Mouse (Mus musculus): ENCODE measurements around the gene Cd300ld4. TPM values are rescaled to one million over a fixed set of nuclear protein-coding genes. Genes with fewer than 3 reads are reported as not detected.
"Not testable (repeated sequence)": the region's sequence is repeated elsewhere in the genome, so short reads cannot be mapped to it uniquely, and the experiment has no call there.

The Cd300ld4 gene
- not detected in 2 replicates for polyA plus RNA-seq (2015; fragmentation: Nextera tagmentation; extraction: Ambion mirVana)

DNA sequence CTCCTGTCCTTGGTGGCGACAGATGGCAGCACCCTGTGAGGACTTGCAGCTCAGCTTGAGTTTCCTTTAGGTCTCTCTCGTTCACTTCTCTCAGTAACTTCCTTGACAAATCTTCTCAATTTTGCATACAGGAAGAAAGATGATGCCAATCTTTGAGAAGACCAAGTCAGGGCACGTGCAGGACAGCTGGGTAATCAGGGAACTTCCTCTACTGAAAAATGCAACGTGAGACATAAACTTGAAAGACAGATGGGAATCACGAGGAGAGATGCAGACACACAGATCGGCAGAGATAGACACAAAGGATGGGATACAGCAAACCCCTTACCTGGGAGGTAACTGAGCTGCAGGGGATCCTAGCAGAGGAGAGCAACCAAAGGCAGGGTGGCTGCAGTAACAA, at the start of gene Cd300ld4:
TSS of gene Cd300ld4 (minus strand) at position 101 of the 400 bp plus-strand sequence.
- not testable (repeated sequence) for H3K4me3 ChIP-seq (replicated peaks); ATAC-seq (ENCODE audit: insufficient number of reproducible peaks, low FRiP score, low TSS enrichment, low read depth); H3K4me2 ChIP-seq (replicated peaks); H3K9me3 ChIP-seq (replicated peaks); H3K36me3 ChIP-seq; H3K9ac ChIP-seq; H3K27ac ChIP-seq (replicated peaks); H3K4me1 ChIP-seq; H3K27me3 ChIP-seq
- no CpG with 5 or more reads among the region's 6 CpGs for WGBS

DNA sequence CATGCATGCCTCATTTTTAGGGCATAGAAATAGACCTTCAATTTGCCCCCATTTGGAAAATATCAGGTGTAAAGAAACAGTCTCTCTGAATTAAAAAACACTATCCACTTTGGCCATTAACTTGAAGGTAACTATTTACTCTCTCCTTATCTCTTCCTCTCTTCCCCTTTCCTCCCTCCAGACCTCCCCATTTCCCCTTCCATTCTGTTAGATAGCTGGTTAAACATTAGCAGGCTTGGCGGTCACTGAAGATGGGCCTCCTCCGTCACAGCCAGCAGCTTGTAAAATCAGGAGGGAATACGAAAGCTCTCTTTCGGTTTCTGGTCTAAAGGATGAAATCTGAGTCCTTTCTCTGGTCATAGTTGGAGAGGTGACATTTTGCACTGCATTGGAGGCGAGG, 49.0 kb upstream of the Cd300ld4 start:
- ATAC-seq (ENCODE audit: insufficient number of reproducible peaks, low FRiP score, low TSS enrichment, low read depth) = no peak
- H3K27me3 ChIP-seq = peaks cover 9% of the 10 kb centered on the region; the same call in 1 of the 2 replicates
- no peak overlapping the region for H3K27ac ChIP-seq (replicated peaks)
- no peaks in the 10 kb centered on the region for H3K9me3 ChIP-seq (replicated peaks)
- WGBS = 66% methylated on average over 5 of the region's 5 CpGs
- no peak overlapping the region for H3K4me2 ChIP-seq (replicated peaks)
- H3K4me1 ChIP-seq = peaks cover 11% of the 10 kb centered on the region; the same call in 1 of the 2 replicates
- no peak overlapping the region for H3K4me3 ChIP-seq (replicated peaks)
- H3K9ac ChIP-seq = no peak overlapping the region
- H3K36me3 ChIP-seq = no peaks in the 10 kb centered on the region

GRCm38 (mm10) chr11:115075407-115075806, 48.6 kb upstream of the Cd300ld4 start:
- Histone ChIP-seq H3K9me3 (replicated peaks) (no peaks in the 10 kb centered on the region), H3K4me2 (replicated peaks) (no peak overlapping the region), H3K4me1 (peaks cover 11% of the 10 kb centered on the region; the same call in 1 of the 2 replicates), H3K4me3 (replicated peaks) (no peak overlapping the region), H3K27ac (replicated peaks) (no peak overlapping the region), H3K36me3 (no peaks in the 10 kb centered on the region), H3K9ac (no peak overlapping the region), H3K27me3 (peaks cover 13% of the 10 kb centered on the region)
- ATAC-seq (ENCODE audit: insufficient number of reproducible peaks, low FRiP score, low TSS enrichment, low read depth) = peak; percentile 40; the same call in 1 of the 2 replicates
- WGBS = 70% methylated on average over 7 of the region's 7 CpGs

GRCm38 (mm10) chr11:115073002-115073401, 46.2 kb upstream of the Cd300ld4 start:
- H3K9ac ChIP-seq = no peak overlapping the region
- ATAC-seq (ENCODE audit: insufficient number of reproducible peaks, low FRiP score, low TSS enrichment, low read depth) = no peak
- no peaks in the 10 kb centered on the region for H3K36me3 ChIP-seq
- H3K4me1 ChIP-seq = peaks cover 11% of the 10 kb centered on the region; the same call in 1 of the 2 replicates
- no peak overlapping the region for H3K4me2 ChIP-seq (replicated peaks)
- no peak overlapping the region for H3K27ac ChIP-seq (replicated peaks)
- H3K4me3 ChIP-seq (replicated peaks) = no peak overlapping the region
- H3K9me3 ChIP-seq (replicated peaks) = no peaks in the 10 kb centered on the region
- 59% methylated on average over 5 of the region's 5 CpGs for WGBS
- H3K27me3 ChIP-seq = peaks cover 14% of the 10 kb centered on the region

DNA sequence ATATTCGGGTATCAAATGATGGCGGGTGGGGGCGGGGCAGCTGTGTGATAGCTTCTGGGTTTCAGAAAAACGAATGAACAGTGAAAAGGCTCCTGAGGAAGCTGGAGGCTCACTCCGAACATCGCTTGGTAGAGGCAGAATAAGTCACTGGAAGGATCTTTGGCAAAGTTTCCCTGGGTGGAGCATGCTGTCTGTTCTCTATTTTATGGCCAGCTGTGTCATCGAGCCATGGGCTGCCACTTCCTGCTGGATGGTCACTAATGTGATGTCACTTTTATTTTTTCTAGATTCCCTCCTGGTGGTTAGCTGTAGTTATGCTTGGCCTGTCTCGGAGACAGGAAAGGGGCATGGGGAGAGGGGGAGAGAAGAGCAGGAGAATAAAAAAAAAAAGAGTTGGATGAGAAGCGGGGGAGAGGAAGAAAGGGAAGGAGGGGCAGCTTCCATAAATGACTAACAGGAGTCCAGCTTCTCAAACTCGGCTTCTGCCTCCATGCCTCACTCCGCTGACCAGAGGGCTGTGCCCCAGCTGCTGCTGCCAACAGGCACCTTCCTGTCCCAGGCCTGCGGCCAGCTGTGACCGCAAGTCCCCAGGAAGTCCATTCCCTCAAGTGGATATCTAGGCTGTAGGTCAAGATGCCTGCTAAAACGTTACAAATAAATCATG, 45.0 kb upstream of the Cd300ld4 start:
- peaks cover 11% of the 10 kb centered on the region; the same call in 1 of the 2 replicates for H3K4me1 ChIP-seq
- peak overlapping the region; percentile 24 for H3K4me2 ChIP-seq (replicated peaks)
- no peaks in the 10 kb centered on the region for H3K36me3 ChIP-seq
- H3K9ac ChIP-seq = no peak overlapping the region
- H3K27ac ChIP-seq (replicated peaks) = peak overlapping the region; percentile 34; the same call in 1 of the 2 replicates
- H3K4me3 ChIP-seq (replicated peaks) = no peak overlapping the region
- no peak for ATAC-seq (ENCODE audit: insufficient number of reproducible peaks, low FRiP score, low TSS enrichment, low read depth)
- no peaks in the 10 kb centered on the region for H3K9me3 ChIP-seq (replicated peaks)
- H3K27me3 ChIP-seq = peaks cover 14% of the 10 kb centered on the region
- WGBS = 20% methylated on average over 14 of the region's 14 CpGs

- Histone ChIP-seq H3K4me1 (peaks cover 11% of the 10 kb centered on the region; the same call in 1 of the 2 replicates), H3K27me3 (peaks cover 14% of the 10 kb centered on the region), H3K36me3 (no peaks in the 10 kb centered on the region), H3K27ac (replicated peaks) (no peak overlapping the region), H3K4me3 (replicated peaks) (no peak overlapping the region), H3K9ac (no peak overlapping the region), H3K4me2 (replicated peaks) (peak overlapping the region; percentile 24), H3K9me3 (replicated peaks) (no peaks in the 10 kb centered on the region)
- WGBS = 11% methylated on average over 9 of the region's 9 CpGs
- ATAC-seq (ENCODE audit: insufficient number of reproducible peaks, low FRiP score, low TSS enrichment, low read depth) = no peak
Measured at GRCm38 (mm10) chr11:115071015-115071551, 44.3 kb upstream of the Cd300ld4 start.

GRCm38 (mm10) chr11:115066768-115067167, 40.0 kb upstream of the Cd300ld4 start:
- 62% methylated on average over 6 of the region's 6 CpGs for WGBS
- H3K36me3 ChIP-seq = no peaks in the 10 kb centered on the region
- H3K9ac ChIP-seq = no peak overlapping the region
- H3K4me2 ChIP-seq (replicated peaks) = no peak overlapping the region
- H3K4me1 ChIP-seq = peaks cover 7% of the 10 kb centered on the region; the same call in 1 of the 2 replicates
- H3K27me3 ChIP-seq = peaks cover 13% of the 10 kb centered on the region
- H3K27ac ChIP-seq (replicated peaks) = no peak overlapping the region
- no peak for ATAC-seq (ENCODE audit: insufficient number of reproducible peaks, low FRiP score, low TSS enrichment, low read depth)
- H3K4me3 ChIP-seq (replicated peaks) = no peak overlapping the region
- no peaks in the 10 kb centered on the region for H3K9me3 ChIP-seq (replicated peaks)

DNA sequence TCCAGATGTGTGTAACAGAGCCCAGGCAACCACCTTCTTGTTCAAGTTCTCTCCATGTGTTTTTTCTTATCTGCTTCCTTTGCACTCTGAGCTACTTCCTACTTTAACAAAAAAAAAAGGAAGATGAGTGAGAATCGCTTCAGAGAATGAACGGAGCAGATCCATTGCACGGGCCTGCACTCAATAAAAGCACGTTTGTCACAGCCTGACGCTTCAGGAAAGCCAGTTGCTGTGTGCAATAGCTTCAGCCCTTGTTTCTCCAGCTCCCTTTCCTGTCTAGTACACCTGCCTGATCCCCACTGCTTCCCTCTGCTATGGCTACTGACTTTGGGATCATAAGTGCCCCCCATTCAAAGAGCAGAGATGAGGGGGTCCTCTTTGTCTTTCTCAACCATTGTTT, 35.3 kb upstream of the Cd300ld4 start, which contains the start of gene Cd300e:
TSS of gene Cd300e (minus strand) at position 101 of the 400 bp plus-strand sequence.
- Histone ChIP-seq H3K9me3 (replicated peaks) (no peaks in the 10 kb centered on the region), H3K9ac (no peak within 1 kb of the TSS), H3K36me3 (no peaks in the 10 kb centered on the region), H3K4me3 (replicated peaks) (no peak within 1 kb of the TSS), H3K4me2 (replicated peaks) (no peak within 1 kb of the TSS), H3K27me3 (no peaks in the 10 kb centered on the region), H3K4me1 (no peaks in the 10 kb centered on the region), H3K27ac (replicated peaks) (no peak within 1 kb of the TSS)
- no peak for ATAC-seq (ENCODE audit: insufficient number of reproducible peaks, low FRiP score, low TSS enrichment, low read depth)
- WGBS = 29% methylated on average over 5 of the region's 5 CpGs

GRCm38 (mm10) chr11:115059797-115060196, 33.0 kb upstream of the Cd300ld4 start:
- Histone ChIP-seq H3K4me1 (no peaks in the 10 kb centered on the region), H3K4me2 (replicated peaks) (no peak overlapping the region), H3K4me3 (replicated peaks) (no peak overlapping the region), H3K9me3 (replicated peaks) (no peaks in the 10 kb centered on the region), H3K9ac (no peak overlapping the region), H3K27me3 (no peaks in the 10 kb centered on the region), H3K27ac (replicated peaks) (no peak overlapping the region), H3K36me3 (no peaks in the 10 kb centered on the region)
- ATAC-seq (ENCODE audit: insufficient number of reproducible peaks, low FRiP score, low TSS enrichment, low read depth) = no peak
- 81% methylated on average over 2 of the region's 2 CpGs for WGBS

DNA sequence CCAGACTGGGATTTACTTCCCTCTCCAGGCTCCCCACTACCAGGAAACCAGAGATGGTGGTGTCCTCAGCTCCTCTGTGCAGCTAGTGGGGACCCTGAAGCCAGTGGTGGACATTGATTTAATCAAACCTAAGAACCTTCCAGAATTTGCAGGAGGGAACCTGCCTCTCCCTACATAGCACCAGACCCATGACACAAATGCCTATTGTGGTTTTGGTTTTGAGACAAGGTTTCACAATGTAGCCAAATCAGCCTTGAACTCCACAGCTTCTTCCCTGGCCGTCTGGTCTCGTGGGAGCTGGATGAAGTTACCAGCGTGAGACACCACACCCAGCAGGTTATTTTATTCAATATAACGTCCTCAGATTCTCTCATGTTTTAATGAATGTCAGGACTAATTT, 31.9 kb upstream of the Cd300ld4 start:
- no peaks in the 10 kb centered on the region for H3K4me1 ChIP-seq
- H3K9me3 ChIP-seq (replicated peaks) = no peaks in the 10 kb centered on the region
- no peak for ATAC-seq (ENCODE audit: insufficient number of reproducible peaks, low FRiP score, low TSS enrichment, low read depth)
- no peaks in the 10 kb centered on the region for H3K27me3 ChIP-seq
- H3K4me3 ChIP-seq (replicated peaks) = no peak overlapping the region
- H3K27ac ChIP-seq (replicated peaks) = no peak overlapping the region
- 62% methylated on average over 4 of the region's 4 CpGs for WGBS
- H3K4me2 ChIP-seq (replicated peaks) = no peak overlapping the region
- no peaks in the 10 kb centered on the region for H3K36me3 ChIP-seq
- no peak overlapping the region for H3K9ac ChIP-seq

DNA sequence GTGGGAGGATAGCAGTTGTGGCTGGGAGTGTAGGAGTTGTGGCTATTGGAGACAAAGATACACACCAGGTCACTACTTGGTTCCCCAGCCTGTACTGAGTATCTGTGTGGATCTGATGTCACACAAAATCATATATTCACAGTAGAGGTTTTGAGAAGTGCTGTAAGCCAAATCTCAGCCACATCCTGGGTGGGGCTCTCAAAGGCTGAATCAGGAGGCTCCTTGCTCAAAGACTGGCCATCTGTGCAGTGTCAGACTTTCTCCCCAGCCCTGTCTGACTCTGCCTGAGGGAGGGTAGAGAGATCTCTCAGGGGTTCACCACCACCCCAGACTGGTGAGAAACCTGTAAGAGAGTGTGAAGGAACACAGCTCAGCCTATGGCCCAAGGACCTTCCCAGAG, 27.7 kb upstream of the Cd300ld4 start:
- Histone ChIP-seq H3K4me2 (replicated peaks) (no peak overlapping the region), H3K36me3 (no peaks in the 10 kb centered on the region), H3K9me3 (replicated peaks) (no peaks in the 10 kb centered on the region), H3K4me3 (replicated peaks) (no peak overlapping the region), H3K27me3 (no peaks in the 10 kb centered on the region), H3K27ac (replicated peaks) (no peak overlapping the region), H3K4me1 (no peaks in the 10 kb centered on the region), H3K9ac (no peak overlapping the region)
- ATAC-seq (ENCODE audit: insufficient number of reproducible peaks, low FRiP score, low TSS enrichment, low read depth) = no peak

DNA sequence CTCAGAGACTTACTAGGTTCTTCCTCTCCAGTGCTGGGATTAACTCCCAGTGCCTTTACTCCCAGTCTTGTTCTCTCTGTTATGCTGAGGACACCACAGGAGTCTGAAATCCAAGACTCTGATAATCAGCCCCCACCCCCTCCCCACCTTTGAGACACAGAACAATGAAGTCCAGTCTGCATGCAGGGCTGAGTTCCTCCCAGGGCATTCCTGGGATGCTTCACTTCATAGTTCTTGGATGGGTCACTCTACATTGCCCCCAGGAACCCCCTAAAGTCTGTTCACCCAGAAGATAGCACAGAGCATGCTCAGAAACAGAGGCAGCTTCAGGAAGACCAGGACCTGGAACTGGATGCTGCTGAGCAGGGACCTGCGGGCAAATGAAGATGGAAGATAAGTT, 26.2 kb upstream of the Cd300ld4 start:
- H3K9ac ChIP-seq = no peak overlapping the region
- 81% methylated on average over 1 of the region's 1 CpGs for WGBS
- no peaks in the 10 kb centered on the region for H3K4me1 ChIP-seq
- no peaks in the 10 kb centered on the region for H3K27me3 ChIP-seq
- no peak overlapping the region for H3K27ac ChIP-seq (replicated peaks)
- H3K9me3 ChIP-seq (replicated peaks) = no peaks in the 10 kb centered on the region
- H3K4me2 ChIP-seq (replicated peaks) = no peak overlapping the region
- H3K36me3 ChIP-seq = no peaks in the 10 kb centered on the region
- no peak for ATAC-seq (ENCODE audit: insufficient number of reproducible peaks, low FRiP score, low TSS enrichment, low read depth)
- H3K4me3 ChIP-seq (replicated peaks) = no peak overlapping the region
